7 mouse cellular contexts compared by ENCODE assay signal in genomic region chr1:128103520-128104088, GRCm38 (mm10). TPM values are rescaled to one million over a fixed set of nuclear protein-coding genes. Genes with fewer than 3 reads are reported as not detected.
DNase-seq lines count a peak whose midpoint lies in the region; ATAC-seq and TF ChIP-seq lines count a peak whose summit lies in the region.

No protein-coding gene starts in this region.

- peak; percentile 71 for ATAC-seq in hindbrain, embryonic 15.5 days (ENCODE audit: low FRiP score, low read depth)
- peak; percentile 67 for ATAC-seq in midbrain, embryonic 14.5 days (ENCODE audit: low FRiP score, low TSS enrichment)

- H3K9ac ChIP-seq in hindbrain, embryonic 15.5 days = peak overlapping the region; percentile 88
- peak overlapping the region; percentile 90 for H3K9ac ChIP-seq in midbrain, embryonic 14.5 days (replicated peaks; ENCODE audit: low read length)

- TF ChIP-seq POLR2A in testis, adult 2 months (IDR thresholded peaks at IDR 0.05; ENCODE audit: control insufficient read depth, low read depth, low read length) = no peak

- H3K27ac ChIP-seq in testis, adult 2 months (ENCODE audit: control insufficient read depth, insufficient read depth, low read depth, low read length) = peak overlapping the region; percentile 87
- H3K27ac ChIP-seq in hindbrain, embryonic 15.5 days (replicated peaks) = peak overlapping the region; percentile 92
- H3K27ac ChIP-seq in midbrain, embryonic 14.5 days (replicated peaks; ENCODE audit: low read depth, low read length) = peak overlapping the region; percentile 96

- peaks cover 2% of the 10 kb centered on the region; the same call in 1 of the 2 replicates for H3K4me1 ChIP-seq in testis, adult 2 months (ENCODE audit: control insufficient read depth, insufficient read depth, low read length)
- peaks cover 20% of the 10 kb centered on the region for H3K4me1 ChIP-seq in hindbrain, embryonic 15.5 days (replicated peaks)
- H3K4me1 ChIP-seq in midbrain, embryonic 14.5 days (ENCODE audit: control insufficient read depth, insufficient read depth, low read length) = peaks cover 12% of the 10 kb centered on the region

- peak overlapping the region; percentile 58 for H3K4me2 ChIP-seq in hindbrain, embryonic 15.5 days
- peak overlapping the region; percentile 78 for H3K4me2 ChIP-seq in midbrain, embryonic 14.5 days (ENCODE audit: low read length)

- H3K27me3 ChIP-seq in testis, adult 2 months (ENCODE audit: control insufficient read depth, insufficient read depth, low read length) = no peaks in the 10 kb centered on the region
- H3K27me3 ChIP-seq in hindbrain, embryonic 15.5 days = no peaks in the 10 kb centered on the region
- H3K27me3 ChIP-seq in midbrain, embryonic 14.5 days (ENCODE audit: control insufficient read depth, insufficient read depth, low read length) = no peaks in the 10 kb centered on the region

- no peak for TF ChIP-seq CTCF in testis, adult 2 months (IDR thresholded peaks at IDR 0.05; ENCODE audit: control insufficient read depth, insufficient read depth, insufficient replicate concordance, low read depth, low read length)

- DNase-seq in testis, postnatal 10 days (ENCODE audit: low spot score) = no peak
- peak; percentile 30 for DNase-seq in embryo, embryonic 11.5 days (ENCODE audit: low read depth, low spot score)
- DNase-seq in midbrain, embryonic 14.5 days = no peak
- DNase-seq in adrenal gland, adult 8-10 months = no peak
- no peak for DNase-seq in testis, postnatal 14 days (ENCODE audit: low spot score)

- WGBS in hindbrain, embryonic 15.5 days = under 1% methylated on average over 25 of the region's 47 CpGs
- under 1% methylated on average over 45 of the region's 47 CpGs for WGBS in midbrain, embryonic 14.5 days

- H3K4me3 ChIP-seq in testis, adult 2 months (ENCODE audit: control insufficient read depth, low read depth, low read length) = peak overlapping the region; percentile 90
- peak overlapping the region; percentile 90 for H3K4me3 ChIP-seq in hindbrain, embryonic 15.5 days
- peak overlapping the region; percentile 96 for H3K4me3 ChIP-seq in midbrain, embryonic 14.5 days (replicated peaks; ENCODE audit: low read depth, low read length)

- no peaks in the 10 kb centered on the region for H3K36me3 ChIP-seq in testis, adult 2 months (ENCODE audit: control insufficient read depth, insufficient read depth, low read length)
- H3K36me3 ChIP-seq in hindbrain, embryonic 15.5 days = no peaks in the 10 kb centered on the region
- no peaks in the 10 kb centered on the region for H3K36me3 ChIP-seq in midbrain, embryonic 14.5 days (ENCODE audit: control insufficient read depth, insufficient read depth, low read length)

- no peaks in the 10 kb centered on the region for H3K9me3 ChIP-seq in hindbrain, embryonic 15.5 days
- no peaks in the 10 kb centered on the region for H3K9me3 ChIP-seq in midbrain, embryonic 14.5 days (ENCODE audit: control insufficient read depth, low read length)

RNA-seq across cellular contexts. Expression of gene R3hdm1, which starts 0.5 kb away (rescaled TPM):
- polyA plus RNA-seq in testis, adult 2 months (2012; rRNA removed) = 173 and 212 TPM in 2 replicates
- 77.8 and 89.2 TPM in 2 replicates for polyA plus RNA-seq in hindbrain, embryonic 15.5 days (2015; fragmentation: Nextera tagmentation; extraction: Ambion mirVana)
- polyA plus RNA-seq in midbrain, embryonic 14.5 days (2014; fragmentation: Nextera tagmentation; extraction: Ambion mirVana) = 111 and 113 TPM in 2 replicates
- total RNA-seq in adrenal gland, adult 8-10 months (2022) = 100 to 1,000 TPM in 1 of 4 experiments, 10 to 100 TPM in 3; 65.5 to 109 (median 82.9) TPM

RNA-seq across cellular contexts. Expression of gene Zranb3, which starts 0.8 kb away (rescaled TPM):
- 6.4 and 7.7 TPM in 2 replicates for polyA plus RNA-seq in testis, adult 2 months (2012; rRNA removed)
- 3.6 and 4.4 TPM in 2 replicates for polyA plus RNA-seq in hindbrain, embryonic 15.5 days (2015; fragmentation: Nextera tagmentation; extraction: Ambion mirVana)
- polyA plus RNA-seq in midbrain, embryonic 14.5 days (2014; fragmentation: Nextera tagmentation; extraction: Ambion mirVana) = 2.8 and 4.8 TPM in 2 replicates
- 1 to 10 TPM; 4.2 to 7.9 (median 5.8) TPM for total RNA-seq in adrenal gland, adult 8-10 months (2022)
